Mouse (Mus musculus) stomach, embryonic 15.5 days (tissue): Measurements from ENCODE around the gene Supt20. TPM values are rescaled to one million over a fixed set of nuclear protein-coding genes. Genes with fewer than 3 reads are reported as not detected.
"Not testable (repeated sequence)": the region's sequence is repeated elsewhere in the genome, so short reads cannot be mapped to it uniquely, and the experiment has no call there.

Source experiments
- ATAC-seq: fragments of 200-750 bp; cut with Nextera tagmentation; 2 replicates; pipeline ENCODE4 v1.8.0; 2017; ENCODE audit warnings: low read depth, moderate number of reproducible peaks, moderate TSS enrichment; ENCODE audit not compliant: insufficient read depth, low FRiP score
- H3K27ac ChIP-seq: fragments of 300-500 bp; sonication (generic); 2 replicates; pipeline ENCODE4 v1.5.1; 2015; ENCODE audit warnings: mild to moderate bottlenecking, inconsistent platforms
- H3K27me3 ChIP-seq: fragments of 300-500 bp; sonication (generic); replicated peaks from 2 replicates; pipeline ENCODE4 v1.6.1; 2015; ENCODE audit warnings: inconsistent platforms
- H3K36me3 ChIP-seq: fragments of 300-500 bp; sonication (generic); 2 replicates; pipeline ENCODE4 v1.6.1; 2015; ENCODE audit warnings: inconsistent platforms
- H3K4me1 ChIP-seq: fragments of 300-500 bp; sonication (generic); 2 replicates; pipeline ENCODE4 v1.6.1; 2015; ENCODE audit warnings: inconsistent platforms
- H3K4me2 ChIP-seq: fragments of 300-500 bp; sonication (generic); 2 replicates; pipeline ENCODE4 v1.6.1; 2015; ENCODE audit warnings: mild to moderate bottlenecking, inconsistent platforms
- H3K4me3 ChIP-seq: fragments of 300-500 bp; sonication (generic); replicated peaks from 2 replicates; pipeline ENCODE4 v1.5.1; 2015; ENCODE audit warnings: inconsistent platforms
- H3K9ac ChIP-seq: fragments of 300-500 bp; sonication (generic); 2 replicates; pipeline ENCODE4 v1.6.1; 2015; ENCODE audit warnings: inconsistent platforms
- H3K9me3 ChIP-seq: fragments of 300-500 bp; sonication (generic); 2 replicates; pipeline ENCODE4 v1.6.1; 2016; ENCODE audit warnings: inconsistent platforms
- WGBS: fragments of 180-500 bp; shearing (Covaris S2); methylation state at CpG from one replicate; pipeline ENCODE4 v1.1.7; 2015; 5-methylcytosine and 5-hydroxymethylcytosine counted together
- polyA plus RNA-seq: library from polyadenylated mRNA; unstranded; fragments of >200 nt; fragmentation: Nextera tagmentation; extraction: Ambion mirVana; gene quantifications from 2 replicates; pipeline ENCODE4 v1.2.1, GENCODE M21; 2015

The Supt20 gene
- polyA plus RNA-seq, 1 experiment from 2014 or later, result 81.1 TPM

DNA sequence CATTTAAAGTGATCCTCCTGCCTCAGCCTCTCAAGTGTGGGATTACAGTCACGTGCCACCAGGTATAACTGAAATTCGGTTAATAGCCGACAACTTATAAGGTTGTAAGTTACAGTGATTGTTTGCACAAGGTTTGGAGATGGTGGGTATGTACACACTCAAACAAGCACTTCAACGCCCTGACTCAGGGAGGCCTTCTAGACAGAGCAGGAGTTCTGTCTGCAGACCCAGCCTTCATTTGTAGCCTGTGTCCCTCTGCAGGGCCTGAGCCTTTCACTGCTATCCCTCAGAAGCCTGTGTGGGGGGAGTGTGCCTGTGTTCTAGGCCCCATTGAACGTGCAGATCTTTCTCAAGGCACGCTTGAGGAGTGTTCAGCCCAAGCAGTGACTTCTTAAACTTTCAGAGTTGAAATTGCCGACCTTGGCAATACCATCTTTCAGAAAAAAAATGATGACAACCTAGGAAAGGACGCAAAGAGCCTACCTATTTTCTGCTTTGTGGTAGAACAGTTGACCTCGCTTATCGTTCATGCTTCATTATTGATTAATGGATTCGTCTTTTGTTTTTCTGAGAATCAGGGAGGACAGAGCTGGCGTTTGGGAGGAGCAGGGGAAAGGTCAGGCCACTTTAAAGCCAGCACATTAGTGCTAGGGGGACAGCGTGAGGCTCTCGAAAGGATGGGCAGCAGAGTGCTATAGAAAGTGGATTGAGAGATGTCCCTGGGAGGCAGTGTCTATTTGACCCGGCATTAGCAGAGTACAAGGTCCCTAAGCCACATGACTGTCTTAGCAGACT lies 67.9 kb downstream of the Supt20 start:
- WGBS, result 52% methylated on average over 15 of the region's 15 CpGs
- H3K4me1 ChIP-seq, result peaks cover 6% of the 10 kb centered on the region; the same call in 1 of the 2 replicates
- no peaks in the 10 kb centered on the region for H3K36me3 ChIP-seq

DNA sequence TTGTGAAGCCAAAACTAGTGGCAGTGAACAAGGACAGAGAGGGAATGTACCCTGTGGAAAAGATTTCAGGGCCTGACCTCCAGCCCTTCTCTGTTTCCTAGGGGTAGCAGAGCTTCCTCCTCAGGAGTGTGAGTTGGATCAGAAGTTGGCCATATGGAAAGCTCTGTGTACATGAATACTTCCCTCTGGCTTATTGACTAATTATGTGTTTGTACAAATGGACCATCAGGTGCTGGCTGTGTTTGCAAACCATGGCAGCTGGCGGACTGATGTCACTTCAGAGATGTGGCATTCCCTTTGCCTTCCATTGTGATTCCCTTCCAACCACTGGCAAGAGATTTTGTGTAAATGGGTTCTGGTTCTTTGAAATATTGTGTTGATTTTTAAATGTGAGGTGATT lies 68.7 kb downstream of the Supt20 start:
- H3K9me3 ChIP-seq, result no peaks in the 10 kb centered on the region
- H3K9ac ChIP-seq, result no peak overlapping the region
- no peak overlapping the region for H3K27ac ChIP-seq
- ATAC-seq, result no peak
- no peaks in the 10 kb centered on the region for H3K27me3 ChIP-seq
- H3K4me1 ChIP-seq, result peaks cover 6% of the 10 kb centered on the region; the same call in 1 of the 2 replicates
- no peak overlapping the region for H3K4me3 ChIP-seq
- H3K36me3 ChIP-seq, result no peaks in the 10 kb centered on the region
- 72% methylated on average over 1 of the region's 1 CpGs for WGBS
- no peak overlapping the region for H3K4me2 ChIP-seq

More for the DNA sequence above, 67.9 kb downstream of the Supt20 start:
- no peak overlapping the region for H3K9ac ChIP-seq
- no peaks in the 10 kb centered on the region for H3K9me3 ChIP-seq
- no peak overlapping the region for H3K4me3 ChIP-seq
- H3K27me3 ChIP-seq, result no peaks in the 10 kb centered on the region
- H3K4me2 ChIP-seq, result no peak overlapping the region
- no peak for ATAC-seq
- no peak overlapping the region for H3K27ac ChIP-seq

- Histone ChIP-seq H3K9ac (no peak overlapping the region), H3K4me2 (0 out of 2 replicates have a peak overlapping the region, but pooled peaks have one; percentile 11), H3K36me3 (no peaks in the 10 kb centered on the region), H3K27ac (no peak overlapping the region), H3K27me3 (no peaks in the 10 kb centered on the region), H3K4me1 (peaks cover 6% of the 10 kb centered on the region; the same call in 1 of the 2 replicates), H3K9me3 (no peaks in the 10 kb centered on the region), H3K4me3 (peak overlapping the region; percentile 7; the same call in 1 of the 2 replicates)
- WGBS, result 68% methylated on average over 18 of the region's 18 CpGs
- ATAC-seq, result no peak
Observed at GRCm38 (mm10) chr3:54764418-54764817, 71.8 kb downstream of the Supt20 start.

DNA sequence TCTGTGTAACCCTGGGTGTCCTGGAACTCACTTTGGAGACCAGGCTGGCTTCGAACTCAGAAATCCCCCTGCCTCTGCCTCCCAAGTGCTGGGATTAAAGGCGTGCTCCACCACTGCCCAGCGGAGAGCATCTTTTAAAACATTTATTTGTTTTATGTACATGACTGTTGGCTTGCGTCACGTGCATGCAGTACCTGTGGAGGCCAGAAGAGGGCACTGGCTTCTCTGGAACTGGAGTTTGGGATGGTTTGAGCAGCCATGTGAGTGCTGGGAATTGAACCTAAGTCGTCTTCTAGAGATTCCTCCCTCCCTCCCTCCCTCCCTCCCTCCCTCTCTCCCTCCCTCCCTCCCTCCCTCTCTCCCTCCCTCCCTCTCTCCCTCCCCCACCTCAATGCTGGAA lies 72.9 kb downstream of the Supt20 start:
- not testable (repeated sequence) for ATAC-seq, H3K9me3 ChIP-seq, H3K4me2 ChIP-seq, H3K27me3 ChIP-seq, H3K4me1 ChIP-seq, H3K4me3 ChIP-seq, H3K36me3 ChIP-seq, H3K9ac ChIP-seq
- whole genome bisulfite sequencing, result 76% methylated on average over 6 of the region's 6 CpGs
- peak overlapping the region; percentile 44; the same call in 1 of the 2 replicates for H3K27ac ChIP-seq

GRCm38 (mm10) chr3:54766034-54766433 lies 73.4 kb downstream of the Supt20 start:
- 43% methylated on average over 14 of the region's 14 CpGs for WGBS
- Histone ChIP-seq H3K9me3 (no peaks in the 10 kb centered on the region), H3K27me3 (no peaks in the 10 kb centered on the region), H3K9ac (no peak overlapping the region), H3K4me2 (peak overlapping the region; percentile 6; the same call in 1 of the 2 replicates), H3K36me3 (no peaks in the 10 kb centered on the region), H3K4me1 (peaks cover 9% of the 10 kb centered on the region; the same call in 1 of the 2 replicates), H3K27ac (peak overlapping the region; percentile 55; the same call in 1 of the 2 replicates), H3K4me3 (no peak overlapping the region)
- no peak; the same call in 1 of the 2 replicates for ATAC-seq

GRCm38 (mm10) chr3:54766811-54767210 lies 74.2 kb downstream of the Supt20 start:
- no peak for ATAC-seq
- H3K4me2 ChIP-seq, result 0 out of 2 replicates have a peak overlapping the region, but pooled peaks have one; percentile 6

GRCm38 (mm10) chr3:54768592-54768991 lies 76.0 kb downstream of the Supt20 start:
- no peaks in the 10 kb centered on the region for H3K27me3 ChIP-seq
- H3K9me3 ChIP-seq, result no peaks in the 10 kb centered on the region
- no peak overlapping the region for H3K27ac ChIP-seq
- H3K4me2 ChIP-seq, result no peak overlapping the region
- no peak overlapping the region for H3K4me3 ChIP-seq
- no peaks in the 10 kb centered on the region for H3K36me3 ChIP-seq
- no peak for ATAC-seq
- peaks cover 9% of the 10 kb centered on the region; the same call in 1 of the 2 replicates for H3K4me1 ChIP-seq
- H3K9ac ChIP-seq, result no peak overlapping the region
- WGBS, result 80% methylated on average over 8 of the region's 8 CpGs

More at GRCm38 (mm10) chr3:54766811-54767210, 74.2 kb downstream of the Supt20 start:
- Histone ChIP-seq H3K36me3 (no peaks in the 10 kb centered on the region), H3K27me3 (no peaks in the 10 kb centered on the region), H3K9ac (no peak overlapping the region), H3K27ac (peak overlapping the region; percentile 55; the same call in 1 of the 2 replicates), H3K4me3 (no peak overlapping the region), H3K4me1 (peaks cover 9% of the 10 kb centered on the region; the same call in 1 of the 2 replicates), H3K9me3 (no peaks in the 10 kb centered on the region)
- 61% methylated on average over 5 of the region's 5 CpGs for WGBS

DNA sequence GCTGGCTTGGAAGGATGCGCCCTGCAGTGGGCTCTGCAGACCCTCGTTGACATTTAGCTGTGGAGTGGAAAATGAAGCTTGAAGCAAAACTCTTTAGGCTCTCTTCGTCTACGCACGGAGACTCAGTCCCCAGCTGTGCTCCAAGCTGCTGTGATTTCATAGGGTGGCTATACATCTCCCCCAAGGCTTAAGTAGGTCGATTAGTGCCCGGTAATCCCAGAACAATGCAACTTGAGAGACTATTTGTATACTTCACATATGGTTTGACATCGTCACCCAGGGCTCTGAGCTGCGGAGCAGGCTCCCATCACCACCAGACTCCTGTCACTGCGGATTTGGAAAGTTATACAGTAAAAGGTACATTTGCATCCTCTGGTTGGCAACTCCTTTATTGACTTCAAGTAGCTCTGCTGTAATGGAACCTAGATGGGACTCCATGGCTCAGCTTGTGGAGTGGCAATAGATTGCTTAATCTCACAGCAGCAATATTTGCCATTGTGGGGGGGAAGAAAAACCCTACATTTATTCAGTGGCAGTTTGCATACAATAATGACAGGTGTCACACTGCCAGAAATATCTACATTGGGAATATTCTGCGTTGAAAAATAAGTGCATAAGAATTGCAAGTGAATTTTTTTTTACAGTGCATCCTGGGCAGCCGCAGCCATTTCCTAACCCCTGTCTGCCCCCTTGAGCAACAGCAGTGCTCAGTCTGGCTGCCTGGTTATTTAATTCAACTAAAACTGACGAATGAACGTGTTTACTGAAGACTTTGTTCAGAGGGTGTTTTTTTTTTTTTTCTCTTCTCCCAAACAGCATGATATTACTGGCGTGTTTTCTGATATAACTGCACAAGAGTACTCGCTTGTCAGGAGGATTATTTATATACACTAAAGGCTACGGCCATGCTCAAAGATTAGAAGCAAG lies 77.0 kb downstream of the Supt20 start:
- Histone ChIP-seq H3K4me3 (no peak overlapping the region), H3K36me3 (no peaks in the 10 kb centered on the region), H3K9me3 (no peaks in the 10 kb centered on the region), H3K27me3 (no peaks in the 10 kb centered on the region), H3K4me2 (no peak overlapping the region), H3K27ac (no peak overlapping the region), H3K9ac (no peak overlapping the region), H3K4me1 (0 out of 2 replicates have a peak, but pooled peaks cover 4% of the 10 kb centered on the region)
- no peak for ATAC-seq
- 59% methylated on average over 17 of the region's 17 CpGs for whole genome bisulfite sequencing

DNA sequence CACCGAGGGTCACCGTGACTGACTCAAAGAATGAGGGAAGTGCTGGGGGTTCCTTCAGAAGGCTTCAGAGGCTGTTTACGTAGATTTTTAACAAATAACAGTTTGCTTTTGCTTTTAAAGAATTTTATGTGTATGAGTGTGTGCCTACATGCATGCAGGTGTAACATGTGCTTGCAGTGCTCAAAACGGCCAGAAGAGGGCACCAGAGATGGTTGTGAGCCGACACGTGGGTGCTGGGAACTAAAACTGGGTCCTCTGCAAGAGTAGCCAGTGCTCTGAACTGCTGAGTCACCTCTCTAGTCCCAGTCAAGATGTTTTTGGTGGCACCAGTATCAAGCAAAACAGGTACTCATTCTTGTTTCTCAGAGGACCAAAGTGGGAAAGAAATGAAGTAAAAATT lies 81.0 kb downstream of the Supt20 start:
- Histone ChIP-seq H3K9ac (no peak overlapping the region), H3K4me3 (no peak overlapping the region), H3K36me3 (no peaks in the 10 kb centered on the region), H3K9me3 (no peaks in the 10 kb centered on the region), H3K27ac (no peak overlapping the region), H3K4me1 (0 out of 2 replicates have a peak, but pooled peaks cover 4% of the 10 kb centered on the region), H3K27me3 (no peaks in the 10 kb centered on the region), H3K4me2 (no peak overlapping the region)
- WGBS, result 83% methylated on average over 6 of the region's 6 CpGs
- no peak for ATAC-seq

DNA sequence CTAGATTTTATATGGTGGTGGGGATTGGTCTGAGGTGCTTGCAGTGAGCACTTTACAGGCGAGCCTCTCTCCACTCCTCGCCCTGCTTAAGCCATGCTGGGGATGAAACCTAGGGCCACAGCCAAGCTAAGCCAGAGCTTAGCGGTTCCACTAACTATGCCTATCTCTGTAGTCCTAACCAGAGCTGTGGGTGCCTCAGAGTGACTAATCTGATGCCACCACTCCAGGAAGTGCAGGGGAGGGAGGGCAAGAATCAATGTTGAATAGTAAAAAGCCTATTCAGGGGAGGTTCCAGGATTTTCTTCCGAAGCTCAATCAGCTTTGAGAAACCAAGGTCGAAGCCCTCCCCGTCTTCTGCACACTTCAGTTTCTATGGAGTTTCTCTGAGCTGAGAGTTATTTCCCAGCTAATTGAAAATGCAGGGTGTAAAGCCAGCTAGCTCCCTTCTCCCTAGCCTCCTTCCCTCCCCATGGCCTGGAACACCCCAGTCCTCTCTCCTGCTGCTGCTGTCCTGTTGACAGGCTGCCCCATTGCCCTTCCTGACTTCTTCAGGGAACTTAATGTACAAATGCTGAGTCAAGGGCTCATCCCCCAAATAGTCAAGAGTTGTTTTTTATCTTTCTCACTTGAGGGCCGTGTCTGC lies 83.5 kb downstream of the Supt20 start:
- H3K36me3 ChIP-seq, result no peaks in the 10 kb centered on the region
- H3K4me3 ChIP-seq, result no peak overlapping the region
- no peaks in the 10 kb centered on the region for H3K27me3 ChIP-seq
- H3K4me1 ChIP-seq, result no peaks in the 10 kb centered on the region
- no peak overlapping the region for H3K9ac ChIP-seq
- no peak for ATAC-seq
- WGBS, result 70% methylated on average over 7 of the region's 7 CpGs
- H3K4me2 ChIP-seq, result no peak overlapping the region
- no peak overlapping the region for H3K27ac ChIP-seq
- no peaks in the 10 kb centered on the region for H3K9me3 ChIP-seq
